Mouse (Mus musculus): Measurements from ENCODE around the gene Il19. TPM values are rescaled to one million over a fixed set of nuclear protein-coding genes. Genes with fewer than 3 reads are reported as not detected.

The Il19 gene
- polyA plus RNA-seq (2015; fragmentation: Nextera tagmentation; extraction: Ambion mirVana), result not detected in 2 replicates

- H3K27ac ChIP-seq (ENCODE audit: low read length), result no peak within 1 kb of the TSS
- H3K9me3 ChIP-seq (replicated peaks; ENCODE audit: control insufficient read depth, low read length), result no peaks in the 10 kb centered on the region
- ATAC-seq (ENCODE audit: insufficient read depth, low FRiP score), result no peak
- no peaks in the 10 kb centered on the region for H3K27me3 ChIP-seq (ENCODE audit: control insufficient read depth, insufficient read depth, low read length)
- 48% methylated on average over 4 of the region's 4 CpGs for WGBS
- H3K4me3 ChIP-seq (replicated peaks; ENCODE audit: low read length), result no peak within 1 kb of the TSS
- no peak within 1 kb of the TSS for H3K4me2 ChIP-seq (ENCODE audit: low read depth, low read length)
- H3K36me3 ChIP-seq (ENCODE audit: control insufficient read depth, insufficient read depth, low read length), result no peaks in the 10 kb centered on the region
- H3K9ac ChIP-seq (ENCODE audit: low read length), result no peak within 1 kb of the TSS
- no peaks in the 10 kb centered on the region for H3K4me1 ChIP-seq (ENCODE audit: control insufficient read depth, insufficient read depth, low read length)
These were observed at the start of gene Il19 for GRCm38 (mm10) chr1:130940065-130940687. Gene Il19, minus strand, starts transcription at chr1:130940115.

GRCm38 (mm10) chr1:130989331-130989730 lies 49.4 kb upstream of the Il19 start:
- Histone ChIP-seq H3K27me3 (ENCODE audit: control insufficient read depth, insufficient read depth, low read length) (no peaks in the 10 kb centered on the region), H3K9ac (ENCODE audit: low read length) (no peak overlapping the region), H3K4me2 (ENCODE audit: low read depth, low read length) (no peak overlapping the region), H3K9me3 (replicated peaks; ENCODE audit: control insufficient read depth, low read length) (no peaks in the 10 kb centered on the region), H3K36me3 (ENCODE audit: control insufficient read depth, insufficient read depth, low read length) (no peaks in the 10 kb centered on the region), H3K27ac (ENCODE audit: low read length) (no peak overlapping the region), H3K4me1 (ENCODE audit: control insufficient read depth, insufficient read depth, low read length) (no peaks in the 10 kb centered on the region), H3K4me3 (replicated peaks; ENCODE audit: low read length) (no peak overlapping the region)
- ATAC-seq (ENCODE audit: insufficient read depth, low FRiP score), result no peak
- 67% methylated on average over 3 of the region's 3 CpGs for WGBS

- H3K9me3 ChIP-seq (replicated peaks; ENCODE audit: control insufficient read depth, low read length), result no peaks in the 10 kb centered on the region
- no peak overlapping the region for H3K27ac ChIP-seq (ENCODE audit: low read length)
- no peak for ATAC-seq (ENCODE audit: insufficient read depth, low FRiP score)
These were observed 47.5 kb upstream of the Il19 start for GRCm38 (mm10) chr1:130987418-130987817.

GRCm38 (mm10) chr1:130987001-130987400 lies 47.1 kb upstream of the Il19 start:
- 82% methylated on average over 5 of the region's 5 CpGs for WGBS
- H3K9me3 ChIP-seq (replicated peaks; ENCODE audit: control insufficient read depth, low read length), result no peaks in the 10 kb centered on the region

More at GRCm38 (mm10) chr1:130987418-130987817, 47.5 kb upstream of the Il19 start:
- H3K9ac ChIP-seq (ENCODE audit: low read length), result no peak overlapping the region
- H3K4me1 ChIP-seq (ENCODE audit: control insufficient read depth, insufficient read depth, low read length), result no peaks in the 10 kb centered on the region
- no peak overlapping the region for H3K4me3 ChIP-seq (replicated peaks; ENCODE audit: low read length)
- no peaks in the 10 kb centered on the region for H3K27me3 ChIP-seq (ENCODE audit: control insufficient read depth, insufficient read depth, low read length)
- no peaks in the 10 kb centered on the region for H3K36me3 ChIP-seq (ENCODE audit: control insufficient read depth, insufficient read depth, low read length)
- H3K4me2 ChIP-seq (ENCODE audit: low read depth, low read length), result no peak overlapping the region

GRCm38 (mm10) chr1:130984441-130984840 lies 44.5 kb upstream of the Il19 start:
- H3K9me3 ChIP-seq (replicated peaks; ENCODE audit: control insufficient read depth, low read length), result no peaks in the 10 kb centered on the region
- ATAC-seq (ENCODE audit: insufficient read depth, low FRiP score), result no peak
- H3K27me3 ChIP-seq (ENCODE audit: control insufficient read depth, insufficient read depth, low read length), result no peaks in the 10 kb centered on the region
- H3K36me3 ChIP-seq (ENCODE audit: control insufficient read depth, insufficient read depth, low read length), result no peaks in the 10 kb centered on the region
- no peaks in the 10 kb centered on the region for H3K4me1 ChIP-seq (ENCODE audit: control insufficient read depth, insufficient read depth, low read length)
- no peak overlapping the region for H3K9ac ChIP-seq (ENCODE audit: low read length)
- no peak overlapping the region for H3K27ac ChIP-seq (ENCODE audit: low read length)
- H3K4me3 ChIP-seq (replicated peaks; ENCODE audit: low read length), result no peak overlapping the region
- WGBS, result 47% methylated on average over 7 of the region's 7 CpGs
- no peak overlapping the region for H3K4me2 ChIP-seq (ENCODE audit: low read depth, low read length)

More at GRCm38 (mm10) chr1:130987001-130987400, 47.1 kb upstream of the Il19 start:
- Histone ChIP-seq H3K27ac (ENCODE audit: low read length) (no peak overlapping the region), H3K36me3 (ENCODE audit: control insufficient read depth, insufficient read depth, low read length) (no peaks in the 10 kb centered on the region), H3K4me3 (replicated peaks; ENCODE audit: low read length) (no peak overlapping the region), H3K9ac (ENCODE audit: low read length) (no peak overlapping the region), H3K4me2 (ENCODE audit: low read depth, low read length) (no peak overlapping the region), H3K4me1 (ENCODE audit: control insufficient read depth, insufficient read depth, low read length) (no peaks in the 10 kb centered on the region), H3K27me3 (ENCODE audit: control insufficient read depth, insufficient read depth, low read length) (no peaks in the 10 kb centered on the region)
- ATAC-seq (ENCODE audit: insufficient read depth, low FRiP score), result no peak

GRCm38 (mm10) chr1:130979455-130979854 lies 39.5 kb upstream of the Il19 start:
- Histone ChIP-seq H3K36me3 (ENCODE audit: control insufficient read depth, insufficient read depth, low read length) (no peaks in the 10 kb centered on the region), H3K4me3 (replicated peaks; ENCODE audit: low read length) (no peak overlapping the region), H3K9me3 (replicated peaks; ENCODE audit: control insufficient read depth, low read length) (no peaks in the 10 kb centered on the region), H3K4me2 (ENCODE audit: low read depth, low read length) (no peak overlapping the region), H3K27me3 (ENCODE audit: control insufficient read depth, insufficient read depth, low read length) (no peaks in the 10 kb centered on the region), H3K27ac (ENCODE audit: low read length) (no peak overlapping the region), H3K9ac (ENCODE audit: low read length) (no peak overlapping the region), H3K4me1 (ENCODE audit: control insufficient read depth, insufficient read depth, low read length) (no peaks in the 10 kb centered on the region)
- ATAC-seq (ENCODE audit: insufficient read depth, low FRiP score), result no peak
- WGBS, result 45% methylated on average over 1 of the region's 1 CpGs

- no peak for ATAC-seq (ENCODE audit: insufficient read depth, low FRiP score)
These were observed 24.0 kb upstream of the Il19 start for GRCm38 (mm10) chr1:130963891-130964290.

GRCm38 (mm10) chr1:130946920-130947319 lies 7.0 kb upstream of the Il19 start:
- Histone ChIP-seq H3K4me1 (ENCODE audit: control insufficient read depth, insufficient read depth, low read length) (no peaks in the 10 kb centered on the region), H3K9me3 (replicated peaks; ENCODE audit: control insufficient read depth, low read length) (no peaks in the 10 kb centered on the region), H3K4me3 (replicated peaks; ENCODE audit: low read length) (no peak overlapping the region), H3K27ac (ENCODE audit: low read length) (no peak overlapping the region), H3K27me3 (ENCODE audit: control insufficient read depth, insufficient read depth, low read length) (no peaks in the 10 kb centered on the region), H3K36me3 (ENCODE audit: control insufficient read depth, insufficient read depth, low read length) (no peaks in the 10 kb centered on the region), H3K9ac (ENCODE audit: low read length) (no peak overlapping the region), H3K4me2 (ENCODE audit: low read depth, low read length) (no peak overlapping the region)
- ATAC-seq (ENCODE audit: insufficient read depth, low FRiP score), result no peak
- WGBS, result 36% methylated on average over 6 of the region's 6 CpGs

More at GRCm38 (mm10) chr1:130963891-130964290, 24.0 kb upstream of the Il19 start:
- H3K9me3 ChIP-seq (replicated peaks; ENCODE audit: control insufficient read depth, low read length), result no peaks in the 10 kb centered on the region
- no peaks in the 10 kb centered on the region for H3K36me3 ChIP-seq (ENCODE audit: control insufficient read depth, insufficient read depth, low read length)
- no peak overlapping the region for H3K27ac ChIP-seq (ENCODE audit: low read length)
- no peak overlapping the region for H3K4me3 ChIP-seq (replicated peaks; ENCODE audit: low read length)
- no peaks in the 10 kb centered on the region for H3K27me3 ChIP-seq (ENCODE audit: control insufficient read depth, insufficient read depth, low read length)
- H3K9ac ChIP-seq (ENCODE audit: low read length), result no peak overlapping the region
- no peaks in the 10 kb centered on the region for H3K4me1 ChIP-seq (ENCODE audit: control insufficient read depth, insufficient read depth, low read length)
- WGBS, result 69% methylated on average over 6 of the region's 6 CpGs
- no peak overlapping the region for H3K4me2 ChIP-seq (ENCODE audit: low read depth, low read length)

- Histone ChIP-seq H3K27ac (ENCODE audit: low read length) (no peak overlapping the region), H3K9me3 (replicated peaks; ENCODE audit: control insufficient read depth, low read length) (no peaks in the 10 kb centered on the region), H3K27me3 (ENCODE audit: control insufficient read depth, insufficient read depth, low read length) (no peaks in the 10 kb centered on the region), H3K4me2 (ENCODE audit: low read depth, low read length) (no peak overlapping the region), H3K4me3 (replicated peaks; ENCODE audit: low read length) (no peak overlapping the region), H3K4me1 (ENCODE audit: control insufficient read depth, insufficient read depth, low read length) (no peaks in the 10 kb centered on the region), H3K36me3 (ENCODE audit: control insufficient read depth, insufficient read depth, low read length) (no peaks in the 10 kb centered on the region), H3K9ac (ENCODE audit: low read length) (no peak overlapping the region)
- 35% methylated on average over 3 of the region's 3 CpGs for WGBS
- ATAC-seq (ENCODE audit: insufficient read depth, low FRiP score), result peak; percentile 40; the same call in 1 of the 2 replicates
These were observed 1.9 kb upstream of the Il19 start for GRCm38 (mm10) chr1:130941801-130942200.

Measured in stomach, embryonic 16.5 days (tissue).